Mouse (Mus musculus) R1 (cell line): Measurements from ENCODE around the gene Chrm5.
"Not testable (repeated sequence)": the region's sequence is repeated elsewhere in the genome, so short reads cannot be mapped to it uniquely, and the experiment has no call there.

Source experiments
- DNase-seq: peaks from one replicate; pipeline ENCODE4 v3.0.0-alpha.2; 2018; ENCODE audit warnings: low read depth, low spot score

Gene Chrm5

GRCm38 (mm10) chr2:112482533-112483333, 2.2 kb upstream of the Chrm5 start:
- no peak for DNase-seq

GRCm38 (mm10) chr2:112481564-112481963, 995 bp upstream of the Chrm5 start:
- peak; percentile 68 for DNase-seq

GRCm38 (mm10) chr2:112476554-112476953, 4.0 kb downstream of the Chrm5 start:
- no peak for DNase-seq

GRCm38 (mm10) chr2:112474997-112475724, 5.4 kb downstream of the Chrm5 start:
- DNase-seq, result no peak

- no peak for DNase-seq
Measured at GRCm38 (mm10) chr2:112472076-112472475, 8.5 kb downstream of the Chrm5 start.

GRCm38 (mm10) chr2:112470961-112471381, 9.6 kb downstream of the Chrm5 start:
- DNase-seq, result no peak

- DNase-seq, result no peak
Measured at GRCm38 (mm10) chr2:112469542-112469941, 11.0 kb downstream of the Chrm5 start.

- DNase-seq, result no peak
Measured at GRCm38 (mm10) chr2:112460557-112460956, 20.0 kb downstream of the Chrm5 start.

GRCm38 (mm10) chr2:112454862-112455564, 25.6 kb downstream of the Chrm5 start, which contains the start of gene Emc7:
Gene Emc7 (plus strand): TSS chr2:112454997.
- DNase-seq, result peak; percentile 96

GRCm38 (mm10) chr2:112454125-112454861, 26.3 kb downstream of the Chrm5 start:
- DNase-seq, result no peak

- DNase-seq, result not testable (repeated sequence)
Measured at GRCm38 (mm10) chr2:112452513-112452912, 28.1 kb downstream of the Chrm5 start.

GRCm38 (mm10) chr2:112449597-112450296, 30.8 kb downstream of the Chrm5 start:
- DNase-seq, result peak; percentile 37

GRCm38 (mm10) chr2:112448510-112449059, 32.0 kb downstream of the Chrm5 start:
- DNase-seq, result peak; percentile 11

- not testable (repeated sequence) for DNase-seq
Measured at GRCm38 (mm10) chr2:112448046-112448445, 32.5 kb downstream of the Chrm5 start.

- DNase-seq, result no peak
Measured at GRCm38 (mm10) chr2:112445511-112445910, 35.1 kb downstream of the Chrm5 start.

- no peak for DNase-seq
Measured at GRCm38 (mm10) chr2:112443491-112443890, 37.1 kb downstream of the Chrm5 start.

- no peak for DNase-seq
Measured at GRCm38 (mm10) chr2:112437589-112437988, 43.0 kb downstream of the Chrm5 start.

GRCm38 (mm10) chr2:112436292-112436691, 44.3 kb downstream of the Chrm5 start:
- no peak for DNase-seq

GRCm38 (mm10) chr2:112433359-112433758, 47.2 kb downstream of the Chrm5 start:
- DNase-seq, result peak; percentile 29

GRCm38 (mm10) chr2:112432523-112432922, 48.0 kb downstream of the Chrm5 start:
- no peak for DNase-seq
